Mouse (Mus musculus) midbrain, embryonic 12.5 days (tissue): ENCODE data around the gene Ccdc103. TPM values are rescaled to one million over a fixed set of nuclear protein-coding genes. Genes with fewer than 3 reads are reported as not detected.

ENCODE experiments used
- ATAC-seq: fragments of 200-750 bp; cut with Nextera tagmentation; 2 replicates; pipeline ENCODE4 v1.8.0; 2017; ENCODE audit warnings: low read depth, moderate TSS enrichment, moderate library complexity; ENCODE audit not compliant: low FRiP score
- H3K27ac ChIP-seq: fragments of 300-500 bp; sonication (generic); replicated peaks from 2 replicates; pipeline ENCODE4 v1.5.1; 2016; ENCODE audit warnings: mild to moderate bottlenecking
- H3K27me3 ChIP-seq: fragments of 300-500 bp; sonication (generic); 2 replicates; pipeline ENCODE4 v1.6.1; 2016; ENCODE audit warnings: mild to moderate bottlenecking
- H3K36me3 ChIP-seq: fragments of 300-500 bp; sonication (generic); 2 replicates; pipeline ENCODE4 v1.6.1; 2016
- H3K4me1 ChIP-seq: fragments of 300-500 bp; sonication (generic); 2 replicates; pipeline ENCODE4 v1.6.1; 2016
- H3K4me2 ChIP-seq: fragments of 300-500 bp; sonication (generic); replicated peaks from 2 replicates; pipeline ENCODE4 v1.6.1; 2016; ENCODE audit warnings: mild to moderate bottlenecking, moderate library complexity
- H3K4me3 ChIP-seq: fragments of 300-500 bp; sonication (generic); 2 replicates; pipeline ENCODE4 v1.5.1; 2016; ENCODE audit warnings: mild to moderate bottlenecking
- H3K9ac ChIP-seq: fragments of 300-500 bp; sonication (generic); replicated peaks from 2 replicates; pipeline ENCODE4 v1.6.1; 2016; ENCODE audit warnings: mild to moderate bottlenecking, moderate library complexity
- H3K9me3 ChIP-seq: fragments of 300-500 bp; sonication (generic); 2 replicates; pipeline ENCODE4 v1.6.1; 2016; ENCODE audit warnings: mild to moderate bottlenecking
- WGBS: fragments of 180-500 bp; shearing (Covaris S2); methylation state at CpG from one replicate; pipeline ENCODE4 v1.1.7; 2016; 5-methylcytosine and 5-hydroxymethylcytosine counted together
- polyA plus RNA-seq: library from polyadenylated mRNA; unstranded; fragments of >200 nt; fragmentation: Nextera tagmentation; extraction: Ambion mirVana; gene quantifications from 2 replicates; pipeline ENCODE4 v1.2.1, GENCODE M21; 2016

Gene Ccdc103
- 1.8 and 2.3 TPM in 2 replicates for polyA plus RNA-seq

GRCm38 (mm10) chr11:102880585-102881313 is at the start of gene Ccdc103, which contains the start of gene Eftud2:
Gene Ccdc103 (plus strand): TSS chr11:102881204.
Gene Eftud2 (minus strand): TSS chr11:102880985.
- Histone ChIP-seq H3K27me3 (peaks cover 7% of the 10 kb centered on the region; the same call in 1 of the 2 replicates), H3K27ac (peak within 1 kb of the TSS; percentile 82), H3K36me3 (peaks cover 18% of the 10 kb centered on the region), H3K4me2 (peak within 1 kb of the TSS; percentile 73), H3K9me3 (no peaks in the 10 kb centered on the region), H3K4me3 (peak within 1 kb of the TSS; percentile 78), H3K9ac (peak within 1 kb of the TSS; percentile 72), H3K4me1 (peaks cover 20% of the 10 kb centered on the region)
- peak; percentile 93 for ATAC-seq
- WGBS = under 1% methylated on average over 62 of the region's 62 CpGs

DNA sequence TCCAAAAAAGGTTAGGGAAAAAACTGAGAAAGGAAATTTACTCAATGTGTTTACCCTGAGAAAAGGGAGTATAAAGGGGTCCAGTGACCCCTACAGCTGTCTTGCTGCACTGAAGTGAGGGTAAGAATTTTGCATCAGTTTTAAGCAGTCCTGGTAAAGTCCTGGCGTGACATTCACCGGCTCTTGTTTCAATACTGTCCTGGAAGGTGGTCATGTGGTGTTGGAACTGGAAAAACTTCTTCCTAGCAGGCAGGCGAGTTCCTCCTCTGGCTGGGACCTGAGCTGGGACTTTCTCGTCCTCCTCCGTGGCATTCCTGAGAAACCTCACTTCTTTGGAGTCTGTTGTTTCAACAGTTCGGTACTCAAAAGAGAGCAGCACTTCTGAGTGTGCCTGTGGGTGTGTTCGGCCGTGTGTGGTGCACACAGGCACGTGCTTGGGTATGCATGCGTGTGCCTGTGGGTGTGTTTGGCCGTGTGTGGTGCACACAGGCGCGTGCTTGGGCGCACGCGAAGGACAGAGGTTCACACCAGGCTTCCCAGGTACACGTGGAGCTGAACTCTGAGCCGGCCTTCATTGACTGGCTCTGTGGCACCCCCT is 48.2 kb upstream of the Ccdc103 start:
- ATAC-seq = no peak
- 0 out of 2 replicates have a peak, but pooled peaks cover 3% of the 10 kb centered on the region for H3K27me3 ChIP-seq
- H3K9me3 ChIP-seq = no peaks in the 10 kb centered on the region
- H3K36me3 ChIP-seq = peaks cover 17% of the 10 kb centered on the region
- no peaks in the 10 kb centered on the region for H3K4me1 ChIP-seq
- H3K4me2 ChIP-seq = no peak overlapping the region
- H3K27ac ChIP-seq = no peak overlapping the region
- H3K4me3 ChIP-seq = no peak overlapping the region
- WGBS = 71% methylated on average over 18 of the region's 18 CpGs
- no peak overlapping the region for H3K9ac ChIP-seq

DNA sequence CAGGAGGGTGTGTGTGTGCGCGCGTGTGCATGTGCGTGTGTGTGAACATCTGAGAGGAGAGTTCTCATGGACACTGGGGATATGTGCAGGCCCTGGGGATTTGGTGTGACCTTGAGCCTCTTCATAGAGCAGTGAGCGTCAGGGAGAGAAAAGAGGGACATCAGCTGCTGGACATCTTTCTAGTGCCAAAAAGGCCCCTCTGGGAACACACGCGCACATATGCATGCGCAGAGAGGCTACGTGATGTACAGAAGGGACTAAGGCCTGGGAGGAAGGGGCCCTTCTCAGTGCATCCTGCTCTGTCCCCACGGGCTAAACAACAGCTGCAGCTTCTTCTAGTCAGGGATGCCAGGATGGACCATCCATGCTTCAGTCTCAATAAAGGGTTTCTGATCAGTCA is 46.8 kb upstream of the Ccdc103 start:
- WGBS = 87% methylated on average over 10 of the region's 10 CpGs
- peaks cover 31% of the 10 kb centered on the region for H3K36me3 ChIP-seq
- H3K4me1 ChIP-seq = no peaks in the 10 kb centered on the region
- H3K9ac ChIP-seq = no peak overlapping the region
- no peak overlapping the region for H3K27ac ChIP-seq
- H3K9me3 ChIP-seq = no peaks in the 10 kb centered on the region
- H3K4me3 ChIP-seq = no peak overlapping the region
- no peak for ATAC-seq
- H3K27me3 ChIP-seq = 0 out of 2 replicates have a peak, but pooled peaks cover 3% of the 10 kb centered on the region
- H3K4me2 ChIP-seq = no peak overlapping the region

GRCm38 (mm10) chr11:102835549-102835948 is 45.5 kb upstream of the Ccdc103 start, which contains the start of gene Higd1b:
Gene Higd1b (plus strand): TSS chr11:102835849.
- Histone ChIP-seq H3K27me3 (no peaks in the 10 kb centered on the region), H3K9ac (no peak within 1 kb of the TSS), H3K27ac (no peak within 1 kb of the TSS), H3K9me3 (no peaks in the 10 kb centered on the region), H3K4me1 (no peaks in the 10 kb centered on the region), H3K4me3 (no peak within 1 kb of the TSS), H3K4me2 (no peak within 1 kb of the TSS), H3K36me3 (peaks cover 43% of the 10 kb centered on the region)
- ATAC-seq = no peak
- WGBS = 86% methylated on average over 4 of the region's 4 CpGs

DNA sequence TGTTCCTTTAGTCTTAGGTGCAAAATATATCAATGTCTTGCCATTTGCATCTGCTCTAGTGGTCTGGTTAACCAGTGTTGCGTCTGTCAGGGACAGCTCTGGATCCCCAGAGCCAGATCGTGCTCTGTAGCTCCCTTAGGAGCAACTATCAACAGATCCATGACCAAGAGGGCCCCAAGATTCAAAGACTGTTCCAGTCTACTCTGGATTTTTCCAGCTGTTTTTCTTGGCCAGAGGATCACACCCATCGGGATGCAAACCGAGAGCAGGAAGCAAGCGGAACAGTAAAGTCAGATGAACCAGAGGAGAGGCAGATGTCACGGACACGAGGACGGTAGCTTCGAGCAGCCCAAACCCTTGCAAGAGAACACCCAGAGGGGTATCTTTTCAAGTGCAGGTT is 44.9 kb upstream of the Ccdc103 start:
- no peak overlapping the region for H3K9ac ChIP-seq
- H3K27ac ChIP-seq = no peak overlapping the region
- peaks cover 48% of the 10 kb centered on the region for H3K36me3 ChIP-seq
- no peaks in the 10 kb centered on the region for H3K9me3 ChIP-seq
- H3K4me3 ChIP-seq = no peak overlapping the region
- H3K4me2 ChIP-seq = no peak overlapping the region
- 92% methylated on average over 9 of the region's 9 CpGs for WGBS
- no peaks in the 10 kb centered on the region for H3K27me3 ChIP-seq
- no peaks in the 10 kb centered on the region for H3K4me1 ChIP-seq
- no peak for ATAC-seq

GRCm38 (mm10) chr11:102837385-102837784 is 43.6 kb upstream of the Ccdc103 start:
- 100% methylated on average over 1 of the region's 1 CpGs for WGBS
- no peak for ATAC-seq

GRCm38 (mm10) chr11:102838126-102838525 is 42.9 kb upstream of the Ccdc103 start:
- Histone ChIP-seq H3K4me1 (no peaks in the 10 kb centered on the region), H3K9ac (no peak overlapping the region), H3K4me3 (no peak overlapping the region), H3K27me3 (no peaks in the 10 kb centered on the region), H3K9me3 (no peaks in the 10 kb centered on the region), H3K27ac (no peak overlapping the region), H3K36me3 (peaks cover 68% of the 10 kb centered on the region), H3K4me2 (no peak overlapping the region)
- WGBS = 93% methylated on average over 2 of the region's 2 CpGs
- no peak for ATAC-seq

More at GRCm38 (mm10) chr11:102837385-102837784, 43.6 kb upstream of the Ccdc103 start:
- Histone ChIP-seq H3K27ac (no peak overlapping the region), H3K4me1 (no peaks in the 10 kb centered on the region), H3K9ac (no peak overlapping the region), H3K4me2 (no peak overlapping the region), H3K27me3 (no peaks in the 10 kb centered on the region), H3K9me3 (no peaks in the 10 kb centered on the region), H3K4me3 (no peak overlapping the region), H3K36me3 (peaks cover 61% of the 10 kb centered on the region)

GRCm38 (mm10) chr11:102838616-102839150 is 42.3 kb upstream of the Ccdc103 start:
- WGBS = 92% methylated on average over 9 of the region's 9 CpGs
- peaks cover 74% of the 10 kb centered on the region for H3K36me3 ChIP-seq
- no peak overlapping the region for H3K27ac ChIP-seq
- H3K4me2 ChIP-seq = no peak overlapping the region
- ATAC-seq = no peak
- no peak overlapping the region for H3K4me3 ChIP-seq
- no peaks in the 10 kb centered on the region for H3K27me3 ChIP-seq
- H3K9ac ChIP-seq = no peak overlapping the region
- no peaks in the 10 kb centered on the region for H3K9me3 ChIP-seq
- H3K4me1 ChIP-seq = no peaks in the 10 kb centered on the region

GRCm38 (mm10) chr11:102845926-102846325 is 35.1 kb upstream of the Ccdc103 start:
- no peaks in the 10 kb centered on the region for H3K4me1 ChIP-seq
- H3K27me3 ChIP-seq = no peaks in the 10 kb centered on the region
- WGBS = 89% methylated on average over 10 of the region's 10 CpGs
- peaks cover 100% of the 10 kb centered on the region for H3K36me3 ChIP-seq
- H3K9me3 ChIP-seq = no peaks in the 10 kb centered on the region
- no peak for ATAC-seq
- no peak overlapping the region for H3K27ac ChIP-seq
- no peak overlapping the region for H3K4me2 ChIP-seq
- no peak overlapping the region for H3K4me3 ChIP-seq
- H3K9ac ChIP-seq = no peak overlapping the region

GRCm38 (mm10) chr11:102851883-102852282 is 29.1 kb upstream of the Ccdc103 start:
- no peaks in the 10 kb centered on the region for H3K4me1 ChIP-seq
- H3K36me3 ChIP-seq = peaks cover 94% of the 10 kb centered on the region
- no peaks in the 10 kb centered on the region for H3K9me3 ChIP-seq
- H3K4me2 ChIP-seq = no peak overlapping the region
- H3K27me3 ChIP-seq = no peaks in the 10 kb centered on the region
- H3K4me3 ChIP-seq = no peak overlapping the region
- no peak overlapping the region for H3K9ac ChIP-seq
- WGBS = 74% methylated on average over 5 of the region's 5 CpGs
- ATAC-seq = no peak
- H3K27ac ChIP-seq = no peak overlapping the region

DNA sequence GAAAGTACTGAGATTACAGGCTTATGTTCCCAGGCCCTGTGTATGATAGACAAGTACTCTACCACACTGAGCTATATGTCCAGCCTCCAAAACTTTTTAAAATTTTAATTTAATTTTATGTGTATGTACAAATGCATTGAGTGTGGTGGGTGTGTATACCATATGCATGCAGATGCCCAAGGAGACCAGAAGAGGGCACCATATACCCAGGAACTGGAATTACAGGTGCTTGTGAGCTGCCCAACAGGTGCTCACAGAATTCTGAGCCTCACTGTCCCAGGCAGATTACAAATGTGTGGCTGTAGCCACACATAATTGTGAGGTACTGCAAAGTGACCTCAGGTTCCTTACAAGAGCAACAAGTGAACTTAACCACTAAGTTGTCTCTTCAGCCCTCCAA is 27.2 kb upstream of the Ccdc103 start:
- H3K4me3 ChIP-seq = no peak overlapping the region
- no peak overlapping the region for H3K27ac ChIP-seq
- no peaks in the 10 kb centered on the region for H3K4me1 ChIP-seq
- H3K9ac ChIP-seq = no peak overlapping the region
- peaks cover 94% of the 10 kb centered on the region for H3K36me3 ChIP-seq
- no peaks in the 10 kb centered on the region for H3K27me3 ChIP-seq
- ATAC-seq = no peak
- no peaks in the 10 kb centered on the region for H3K9me3 ChIP-seq
- no peak overlapping the region for H3K4me2 ChIP-seq

DNA sequence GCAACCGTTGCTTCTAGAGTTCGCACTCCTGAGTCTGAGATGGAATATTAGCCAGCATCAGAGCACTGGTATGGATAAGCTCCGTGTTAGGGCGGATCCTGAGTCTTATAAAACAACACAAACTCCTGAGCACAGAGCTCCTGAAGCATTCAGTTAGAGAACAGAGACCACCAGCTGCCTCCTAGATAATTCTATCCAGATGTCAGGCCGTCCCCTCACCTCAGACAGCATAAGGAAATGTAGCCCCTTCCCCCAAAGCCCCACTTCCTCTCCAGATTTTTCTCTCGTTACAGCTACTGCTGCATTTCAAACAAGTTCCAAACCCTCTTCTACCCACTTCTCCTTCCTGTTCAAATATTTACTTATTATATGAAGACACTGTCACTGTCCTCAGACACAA is 25.1 kb upstream of the Ccdc103 start:
- WGBS = 84% methylated on average over 6 of the region's 6 CpGs
- Histone ChIP-seq H3K4me2 (no peak overlapping the region), H3K4me1 (no peaks in the 10 kb centered on the region), H3K27me3 (no peaks in the 10 kb centered on the region), H3K36me3 (peaks cover 94% of the 10 kb centered on the region), H3K27ac (no peak overlapping the region), H3K4me3 (no peak overlapping the region), H3K9me3 (no peaks in the 10 kb centered on the region), H3K9ac (no peak overlapping the region)
- no peak for ATAC-seq
